Mouse (Mus musculus) retina, postnatal 7 days (tissue): ENCODE data around the gene Dcaf15.

Experiments
- DNase-seq: peaks from one replicate; pipeline ENCODE4 v3.0.0-alpha.2; 2012; ENCODE audit warnings: low read depth, low spot score

Dcaf15 gene

GRCm38 (mm10) chr8:84067047-84067573 is 37.5 kb downstream of the Dcaf15 start:
- peak; percentile 74 for DNase-seq

GRCm38 (mm10) chr8:84066291-84066930 is 38.2 kb downstream of the Dcaf15 start, which contains the start of gene Rfx1:
Gene Rfx1 (plus strand): TSS chr8:84066834.
- peak; percentile 99 for DNase-seq

- DNase-seq = no peak
These were observed 39.0 kb downstream of the Dcaf15 start for GRCm38 (mm10) chr8:84065457-84066072.

GRCm38 (mm10) chr8:84065037-84065436 is 39.5 kb downstream of the Dcaf15 start, which contains the start of gene Gm10643:
Gene Gm10643 (minus strand): TSS chr8:84065137.
- no peak for DNase-seq

- DNase-seq = no peak
These were observed 40.5 kb downstream of the Dcaf15 start for GRCm38 (mm10) chr8:84063861-84064610.

- DNase-seq = no peak
These were observed 44.3 kb downstream of the Dcaf15 start for GRCm38 (mm10) chr8:84060245-84060644.

GRCm38 (mm10) chr8:84059226-84059625 is 45.3 kb downstream of the Dcaf15 start:
- DNase-seq = no peak

GRCm38 (mm10) chr8:84057827-84058226 is 46.7 kb downstream of the Dcaf15 start:
- no peak for DNase-seq

GRCm38 (mm10) chr8:84053229-84053628 is 51.3 kb downstream of the Dcaf15 start:
- no peak for DNase-seq

- no peak for DNase-seq
These were observed 51.8 kb downstream of the Dcaf15 start for GRCm38 (mm10) chr8:84052746-84053145.

- no peak for DNase-seq
These were observed 56.4 kb downstream of the Dcaf15 start for GRCm38 (mm10) chr8:84048171-84048570.
